In genomic region chr3:50869211-50869610, GRCm38 (mm10) we compare ENCODE assay signal across 22 mouse cellular contexts.
"Had no signal": no experiment of that assay in that cellular context is flagged by ENCODE, and none has a peak within 500 bp of the region (broad histone marks: within the 10 kb centered on the region; RNA-seq: fewer than 3 reads in every experiment).

No protein-coding gene starts in this region.

- H3K27me3 ChIP-seq: liver, embryonic 13.5 days; liver, embryonic 15.5 days; lung, embryonic 15.5 days; megakaryocyte, embryonic 14.5 days; midbrain, embryonic 13.5 days; midbrain, embryonic 15.5 days; neural tube, embryonic 13.5 days; neural tube, embryonic 15.5 days had no signal

- H3K4me3 ChIP-seq: liver, embryonic 13.5 days; liver, embryonic 15.5 days; lung, embryonic 15.5 days; megakaryocyte, embryonic 14.5 days; midbrain, embryonic 13.5 days; midbrain, embryonic 15.5 days; neural tube, embryonic 13.5 days; neural tube, embryonic 15.5 days had no signal

- DNase-seq: liver, embryonic 13.5 days; liver, postnatal 0 days; lung, postnatal 14 days; lung, postnatal 36 days; retina, postnatal 1 day; right cerebral cortex, adult 18-20 months; right cerebral cortex, postnatal 25 days; right cerebral cortex, postnatal 4 days; spleen, adult 18-20 months; thymus, adult 18-20 months; thymus, postnatal 14 days; thymus, postnatal 36 days had no signal

- ATAC-seq: liver, postnatal 0 days; lung, postnatal 0 days; midbrain, embryonic 13.5 days; midbrain, embryonic 15.5 days had no signal

- H3K4me2 ChIP-seq: liver, embryonic 13.5 days; liver, embryonic 15.5 days; lung, embryonic 15.5 days; midbrain, embryonic 11.5 days; midbrain, embryonic 13.5 days; midbrain, embryonic 15.5 days; neural tube, embryonic 13.5 days; neural tube, embryonic 15.5 days had no signal

- H3K4me1 ChIP-seq: liver, embryonic 13.5 days; liver, embryonic 15.5 days; lung, embryonic 15.5 days; megakaryocyte, embryonic 14.5 days; midbrain, embryonic 13.5 days; midbrain, embryonic 15.5 days; neural tube, embryonic 13.5 days; neural tube, embryonic 15.5 days had no signal

- H3K27ac ChIP-seq: liver, embryonic 13.5 days; liver, embryonic 15.5 days; lung, embryonic 15.5 days; macrophage; midbrain, embryonic 13.5 days; midbrain, embryonic 15.5 days; neural tube, embryonic 13.5 days; neural tube, embryonic 15.5 days had no signal

- H3K36me3 ChIP-seq: liver, embryonic 13.5 days; liver, embryonic 15.5 days; lung, embryonic 15.5 days; midbrain, embryonic 13.5 days; midbrain, embryonic 15.5 days; neural tube, embryonic 13.5 days; neural tube, embryonic 15.5 days had no signal

- H3K9ac ChIP-seq: liver, embryonic 13.5 days; liver, embryonic 15.5 days; liver, postnatal 0 days; lung, embryonic 15.5 days; midbrain, embryonic 13.5 days; midbrain, embryonic 15.5 days; neural tube, embryonic 13.5 days; neural tube, embryonic 15.5 days had no signal

- H3K9me3 ChIP-seq: liver, embryonic 13.5 days; liver, embryonic 15.5 days; lung, embryonic 15.5 days; midbrain, embryonic 13.5 days; midbrain, embryonic 15.5 days; neural tube, embryonic 13.5 days; neural tube, embryonic 15.5 days had no signal
